Mouse (Mus musculus) forebrain, embryonic 16.5 days (tissue): Measurements from ENCODE around the gene Ano1. TPM values are rescaled to one million over a fixed set of nuclear protein-coding genes. Genes with fewer than 3 reads are reported as not detected.

ENCODE experiments used
- ATAC-seq: fragments of 200-750 bp; cut with Nextera tagmentation; 2 replicates; pipeline ENCODE4 v1.8.0; 2017; ENCODE audit warnings: mild to moderate bottlenecking, moderate library complexity
- H3K27ac ChIP-seq: fragments of 300-500 bp; sonication (generic); 2 replicates; pipeline ENCODE4 v1.5.1; 2014; ENCODE audit warnings: low read length, control low read depth
- H3K27me3 ChIP-seq: fragments of 300-500 bp; sonication (generic); replicated peaks from 2 replicates; pipeline ENCODE4 v1.6.1; 2014; ENCODE audit warnings: low read length; ENCODE audit not compliant: control insufficient read depth, insufficient read depth
- H3K36me3 ChIP-seq: fragments of 300-500 bp; sonication (generic); 2 replicates; pipeline ENCODE4 v1.6.1; 2014; ENCODE audit not compliant: control insufficient read depth, insufficient read depth
- H3K4me1 ChIP-seq: fragments of 300-500 bp; sonication (generic); replicated peaks from 2 replicates; pipeline ENCODE4 v1.6.1; 2014; ENCODE audit warnings: low read length; ENCODE audit not compliant: control insufficient read depth, insufficient read depth
- H3K4me2 ChIP-seq: fragments of 300-500 bp; sonication (generic); 2 replicates; pipeline ENCODE4 v1.6.1; 2014; ENCODE audit warnings: mild to moderate bottlenecking, low read length, control low read depth
- H3K4me3 ChIP-seq: fragments of 300-500 bp; sonication (generic); replicated peaks from 2 replicates; pipeline ENCODE4 v1.5.1; 2014; ENCODE audit warnings: mild to moderate bottlenecking, low read length, control low read depth
- H3K9ac ChIP-seq: fragments of 300-500 bp; sonication (generic); replicated peaks from 2 replicates; pipeline ENCODE4 v1.6.1; 2014; ENCODE audit warnings: low read depth, low read length, control low read depth
- H3K9me3 ChIP-seq: fragments of 300-500 bp; sonication (generic); 2 replicates; pipeline ENCODE4 v1.6.1; 2016; ENCODE audit warnings: low read length; ENCODE audit not compliant: control insufficient read depth
- WGBS: fragments of 180-500 bp; shearing (Covaris S2); extraction: QIAGEN DNeasy Blood & Tissue Kit; methylation state at CpG from one replicate; pipeline ENCODE4 v1.1.7; 2014; 5-methylcytosine and 5-hydroxymethylcytosine counted together
- polyA plus RNA-seq: library from polyadenylated mRNA; unstranded; fragments of >200 nt; fragmentation: Nextera tagmentation; extraction: Ambion mirVana; gene quantifications from 2 replicates; pipeline ENCODE4 v1.2.1, GENCODE M21; 2015

The Ano1 gene
- polyA plus RNA-seq, 1 experiment from 2014 or later: 9.4 TPM

GRCm38 (mm10) chr7:144552274-144552673, 199.5 kb downstream of the Ano1 start:
- no peak for ATAC-seq
- no peak overlapping the region; the same call in 1 of the 2 replicates for H3K9ac ChIP-seq
- peak overlapping the region; percentile 78 for H3K4me2 ChIP-seq
- H3K9me3 ChIP-seq: no peaks in the 10 kb centered on the region
- no peak overlapping the region for H3K27ac ChIP-seq
- no peak overlapping the region for H3K4me3 ChIP-seq
- WGBS: 89% methylated on average over 8 of the region's 8 CpGs
- H3K27me3 ChIP-seq: peaks cover 4% of the 10 kb centered on the region; the same call in 1 of the 2 replicates
- H3K4me1 ChIP-seq: peaks cover 33% of the 10 kb centered on the region
- peaks cover 8% of the 10 kb centered on the region for H3K36me3 ChIP-seq

- Histone ChIP-seq H3K9ac (no peak overlapping the region), H3K27me3 (peaks cover 4% of the 10 kb centered on the region; the same call in 1 of the 2 replicates), H3K9me3 (no peaks in the 10 kb centered on the region), H3K4me3 (no peak overlapping the region), H3K27ac (no peak overlapping the region), H3K4me1 (peaks cover 33% of the 10 kb centered on the region), H3K4me2 (no peak overlapping the region), H3K36me3 (peaks cover 8% of the 10 kb centered on the region)
- WGBS: 90% methylated on average over 1 of the region's 1 CpGs
- ATAC-seq: no peak
Measured at GRCm38 (mm10) chr7:144550811-144551210, 201.0 kb downstream of the Ano1 start.

GRCm38 (mm10) chr7:144549904-144550566, 201.7 kb downstream of the Ano1 start:
- H3K9me3 ChIP-seq: no peaks in the 10 kb centered on the region
- no peaks in the 10 kb centered on the region for H3K27me3 ChIP-seq
- WGBS: 98% methylated on average over 2 of the region's 2 CpGs
- H3K36me3 ChIP-seq: peaks cover 8% of the 10 kb centered on the region
- no peak overlapping the region for H3K9ac ChIP-seq
- H3K4me2 ChIP-seq: no peak overlapping the region
- no peak for ATAC-seq
- H3K4me3 ChIP-seq: no peak overlapping the region
- no peak overlapping the region for H3K27ac ChIP-seq
- peaks cover 33% of the 10 kb centered on the region for H3K4me1 ChIP-seq

- H3K4me1 ChIP-seq: peaks cover 8% of the 10 kb centered on the region
- no peak overlapping the region for H3K27ac ChIP-seq
- H3K9me3 ChIP-seq: no peaks in the 10 kb centered on the region
- peaks cover 4% of the 10 kb centered on the region for H3K36me3 ChIP-seq
- no peak overlapping the region for H3K4me2 ChIP-seq
- no peaks in the 10 kb centered on the region for H3K27me3 ChIP-seq
- WGBS: 88% methylated on average over 3 of the region's 3 CpGs
- no peak overlapping the region for H3K9ac ChIP-seq
- H3K4me3 ChIP-seq: no peak overlapping the region
- no peak for ATAC-seq
Measured at GRCm38 (mm10) chr7:144545231-144545630, 206.5 kb downstream of the Ano1 start.

- Histone ChIP-seq H3K27me3 (no peaks in the 10 kb centered on the region), H3K36me3 (no peaks in the 10 kb centered on the region), H3K9me3 (no peaks in the 10 kb centered on the region), H3K4me3 (no peak overlapping the region), H3K9ac (no peak overlapping the region), H3K4me1 (peaks cover 25% of the 10 kb centered on the region), H3K27ac (no peak overlapping the region), H3K4me2 (no peak overlapping the region)
- 97% methylated on average over 5 of the region's 5 CpGs for WGBS
- no peak for ATAC-seq
Measured at GRCm38 (mm10) chr7:144541351-144541750, 210.4 kb downstream of the Ano1 start.

- no peak overlapping the region for H3K4me2 ChIP-seq
- H3K36me3 ChIP-seq: no peaks in the 10 kb centered on the region
- no peaks in the 10 kb centered on the region for H3K27me3 ChIP-seq
- H3K4me1 ChIP-seq: peaks cover 25% of the 10 kb centered on the region
- H3K27ac ChIP-seq: no peak overlapping the region
- ATAC-seq: no peak
- H3K4me3 ChIP-seq: no peak overlapping the region
- 74% methylated on average over 2 of the region's 2 CpGs for WGBS
- no peak overlapping the region for H3K9ac ChIP-seq
- no peaks in the 10 kb centered on the region for H3K9me3 ChIP-seq
Measured at GRCm38 (mm10) chr7:144539146-144539545, 212.6 kb downstream of the Ano1 start.

Other genes with a start within 250 kb of the Ano1 start
- 30.4 and 34.6 TPM in 2 replicates for gene Ppfia1, start 198.2 kb downstream of the Ano1 start, polyA plus RNA-seq
- gene Fadd, start 169.5 kb downstream of the Ano1 start, polyA plus RNA-seq: 5.2 and 5.8 TPM in 2 replicates
- gene Fgf3, start 86.1 kb upstream of the Ano1 start, polyA plus RNA-seq: 2.1 and 3.5 TPM in 2 replicates
- not detected in 2 replicates for gene Fgf4, start 95.4 kb upstream of the Ano1 start, polyA plus RNA-seq
- gene Fgf15, start 144.6 kb upstream of the Ano1 start, polyA plus RNA-seq: 11.6 and 19.7 TPM in 2 replicates
- 36.7 and 42.8 TPM in 2 replicates for gene LTO1, start 163.1 kb upstream of the Ano1 start, polyA plus RNA-seq
- gene Ccnd1, start 188.0 kb upstream of the Ano1 start, polyA plus RNA-seq: 31.4 and 40.7 TPM in 2 replicates